Mouse (Mus musculus) embryo, embryonic 10.5 days (tissue): ENCODE measurements around the gene Ncs1.

Experiments used
- DNase-seq: peaks from one replicate; pipeline ENCODE4 v3.0.0-alpha.2; 2015; ENCODE audit warnings: low spot score

The Ncs1 gene

GRCm38 (mm10) chr2:31339826-31340225 is 94.2 kb downstream of the Ncs1 start:
- peak; percentile 84 for DNase-seq

- no peak for DNase-seq
Measured at GRCm38 (mm10) chr2:31341726-31342535, 96.3 kb downstream of the Ncs1 start.
